Mouse (Mus musculus): Measurements from ENCODE around the gene Gm11985. TPM values are rescaled to one million over a fixed set of nuclear protein-coding genes. Genes with fewer than 3 reads are reported as not detected.

Gm11985 gene
- polyA plus RNA-seq, 1 experiment from 2014 or later: 0.21 TPM

DNA sequence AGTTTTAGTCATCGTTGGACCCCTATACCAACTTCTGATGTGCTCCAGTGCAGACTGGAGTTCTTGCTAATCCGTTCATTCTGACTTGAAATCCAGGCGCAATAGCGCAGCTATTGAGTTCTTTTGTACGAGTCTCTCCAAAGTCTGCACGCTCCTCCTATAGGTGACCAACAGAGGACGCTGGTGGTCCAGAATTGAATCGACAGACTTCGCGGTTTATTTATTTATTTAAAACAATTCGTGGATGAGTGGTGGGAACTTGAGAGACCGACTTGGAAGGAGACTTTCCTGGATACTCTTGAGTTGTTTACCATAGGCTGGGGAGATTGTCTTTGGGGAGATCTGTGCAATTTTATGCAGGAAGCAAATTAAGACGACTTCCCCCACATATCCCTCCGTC, 26.4 kb upstream of the Gm11985 start:
- Histone ChIP-seq H3K27me3 (ENCODE audit: insufficient read depth, poor library complexity, severe bottlenecking) (peaks cover 39% of the 10 kb centered on the region), H3K4me1 (peaks cover 14% of the 10 kb centered on the region), H3K9me3 (no peaks in the 10 kb centered on the region), H3K27ac (no peak overlapping the region), H3K4me3 (peak overlapping the region; percentile 78), H3K36me3 (0 out of 2 replicates have a peak, but pooled peaks cover under 1% of the 10 kb centered on the region)
- WGBS: 5% methylated on average over 14 of the region's 14 CpGs
- DNase-seq (ENCODE audit: low spot score): no peak

DNA sequence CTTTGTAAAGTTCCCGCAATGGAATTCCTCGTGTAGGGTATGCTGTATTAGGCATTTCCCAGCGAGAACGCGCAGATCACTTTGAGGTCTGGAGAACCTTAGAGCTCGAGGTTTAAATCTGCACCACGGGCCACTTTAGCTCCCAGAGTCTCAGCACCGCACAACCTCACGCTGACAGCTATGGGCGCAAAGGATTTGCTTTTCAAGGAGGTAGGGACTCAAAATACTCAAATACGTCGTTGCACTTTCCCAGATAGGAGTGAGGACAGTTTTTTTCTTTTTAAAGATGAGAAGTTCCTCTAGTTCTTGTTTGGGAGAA, 25.9 kb upstream of the Gm11985 start:
- WGBS: 1% methylated on average over 12 of the region's 12 CpGs
- Histone ChIP-seq H3K9me3 (no peaks in the 10 kb centered on the region), H3K4me3 (peak overlapping the region; percentile 78), H3K4me1 (peaks cover 14% of the 10 kb centered on the region), H3K27me3 (ENCODE audit: insufficient read depth, poor library complexity, severe bottlenecking) (peaks cover 39% of the 10 kb centered on the region), H3K27ac (no peak overlapping the region), H3K36me3 (0 out of 2 replicates have a peak, but pooled peaks cover 4% of the 10 kb centered on the region)
- no peak for DNase-seq (ENCODE audit: low spot score)

DNA sequence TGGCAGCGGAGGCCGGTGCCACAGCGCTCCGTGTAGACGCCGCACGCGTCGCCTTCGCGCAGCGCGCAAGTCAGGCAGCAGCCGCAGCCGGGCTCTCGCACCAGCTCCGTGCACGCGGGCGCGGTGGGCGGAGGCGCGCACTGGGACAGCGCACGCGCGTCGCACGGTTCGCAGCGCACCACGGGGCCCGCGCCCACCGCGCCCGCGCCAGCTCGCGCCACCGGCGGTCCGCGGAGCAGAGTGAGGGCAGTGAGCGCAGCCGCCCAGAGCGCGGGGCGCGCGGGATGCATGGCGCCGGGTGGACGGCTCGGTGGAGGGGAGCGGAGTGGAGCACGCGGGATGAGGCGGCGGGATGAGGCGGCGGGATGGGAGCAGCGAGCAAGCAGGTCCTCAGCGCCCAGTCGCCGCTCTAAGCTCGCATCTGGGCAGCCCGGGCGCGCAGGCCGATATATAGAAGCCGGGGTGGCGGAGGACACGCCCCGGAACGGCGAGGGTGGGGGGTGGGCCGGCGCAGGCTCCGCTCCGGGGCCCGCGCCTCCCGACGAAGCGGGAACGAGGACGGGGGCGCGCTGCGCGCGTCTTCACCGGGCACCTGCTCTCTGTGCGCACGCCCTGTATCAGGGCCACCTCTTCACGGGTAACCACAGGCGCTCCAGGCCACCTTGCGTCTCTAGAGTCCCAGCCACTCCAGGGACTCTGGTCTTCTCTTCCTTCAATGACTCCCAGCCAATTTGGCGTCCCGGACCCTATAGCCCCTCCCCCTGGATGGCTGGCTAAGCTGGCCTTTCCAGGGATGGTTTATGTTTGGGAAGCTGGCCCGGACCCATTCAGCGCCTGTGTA, 25.4 kb upstream of the Gm11985 start, which contains the start of gene Igfbp3:
Gene Igfbp3 (minus strand): TSS at position 423 of the 841 bp plus-strand sequence.
- Histone ChIP-seq H3K27ac (peak within 1 kb of the TSS; percentile 74), H3K9me3 (no peaks in the 10 kb centered on the region), H3K4me1 (peaks cover 14% of the 10 kb centered on the region), H3K4me3 (peak within 1 kb of the TSS; percentile 78), H3K36me3 (peaks cover 8% of the 10 kb centered on the region; the same call in 1 of the 2 replicates), H3K27me3 (ENCODE audit: insufficient read depth, poor library complexity, severe bottlenecking) (peaks cover 39% of the 10 kb centered on the region)
- DNase-seq (ENCODE audit: low spot score): no peak
- 1% methylated on average over 99 of the region's 104 CpGs for WGBS

DNA sequence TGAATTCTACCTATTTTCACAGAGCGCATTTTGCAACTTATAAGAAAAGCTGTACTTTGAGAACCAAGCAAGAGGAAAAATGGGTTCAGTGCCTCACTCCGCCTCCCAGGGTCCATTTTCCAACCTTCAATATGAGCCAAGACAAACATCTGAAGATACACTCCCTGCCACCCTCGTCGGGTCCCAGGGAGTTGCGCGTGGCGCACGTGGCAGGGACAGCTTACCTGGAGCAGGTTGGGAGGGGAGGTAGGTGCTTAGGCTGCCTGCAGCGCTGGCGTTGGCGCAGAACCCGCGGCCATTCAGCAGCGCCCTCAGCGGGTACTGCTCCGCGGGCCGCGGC, 24.8 kb upstream of the Gm11985 start:
- DNase-seq (ENCODE audit: low spot score): no peak
- WGBS: 1% methylated on average over 19 of the region's 19 CpGs

DNA sequence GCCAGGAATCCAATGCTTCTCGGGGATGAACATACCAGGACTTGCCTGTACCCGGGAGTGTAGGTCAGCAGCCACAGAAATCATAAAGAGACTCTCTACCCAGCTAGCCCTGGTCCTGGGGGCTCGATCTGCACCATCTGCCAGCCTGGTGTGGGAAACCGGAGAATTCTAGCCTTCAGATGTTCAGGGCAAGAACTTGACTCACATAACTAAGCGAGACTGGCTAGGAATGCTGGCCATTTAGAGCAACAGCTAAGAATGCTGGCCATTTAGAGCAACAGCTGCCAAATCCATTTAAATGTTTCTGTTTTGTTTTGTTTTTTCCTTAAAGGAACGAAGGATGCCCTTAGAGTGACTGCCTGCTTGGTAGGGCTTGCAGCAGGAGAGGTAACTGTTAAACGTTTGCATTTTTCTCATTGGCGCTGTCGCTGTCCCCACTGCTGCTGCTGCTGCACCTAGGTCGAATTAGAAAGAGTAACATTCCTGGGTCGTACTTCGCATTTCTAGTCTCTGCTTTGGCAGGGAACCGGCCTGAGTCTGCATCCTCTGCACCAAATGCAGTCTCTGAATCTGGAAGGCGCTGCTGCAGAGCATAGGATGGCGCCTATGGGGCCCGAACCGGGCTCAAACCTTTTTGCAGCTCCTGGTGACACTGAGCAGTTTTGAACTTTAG, 23.9 kb upstream of the Gm11985 start:
- no peak for DNase-seq (ENCODE audit: low spot score)
- Histone ChIP-seq H3K36me3 (peaks cover 11% of the 10 kb centered on the region; the same call in 1 of the 2 replicates), H3K27ac (no peak overlapping the region), H3K9me3 (no peaks in the 10 kb centered on the region), H3K27me3 (ENCODE audit: insufficient read depth, poor library complexity, severe bottlenecking) (peaks cover 39% of the 10 kb centered on the region), H3K4me1 (peaks cover 14% of the 10 kb centered on the region), H3K4me3 (peak overlapping the region; percentile 78)
- WGBS: 21% methylated on average over 17 of the region's 17 CpGs

More for the DNA sequence above, 24.8 kb upstream of the Gm11985 start:
- Histone ChIP-seq H3K27ac (peak overlapping the region; percentile 74), H3K4me3 (peak overlapping the region; percentile 78), H3K9me3 (no peaks in the 10 kb centered on the region), H3K36me3 (peaks cover 11% of the 10 kb centered on the region; the same call in 1 of the 2 replicates), H3K4me1 (peaks cover 14% of the 10 kb centered on the region), H3K27me3 (ENCODE audit: insufficient read depth, poor library complexity, severe bottlenecking) (peaks cover 39% of the 10 kb centered on the region)

DNA sequence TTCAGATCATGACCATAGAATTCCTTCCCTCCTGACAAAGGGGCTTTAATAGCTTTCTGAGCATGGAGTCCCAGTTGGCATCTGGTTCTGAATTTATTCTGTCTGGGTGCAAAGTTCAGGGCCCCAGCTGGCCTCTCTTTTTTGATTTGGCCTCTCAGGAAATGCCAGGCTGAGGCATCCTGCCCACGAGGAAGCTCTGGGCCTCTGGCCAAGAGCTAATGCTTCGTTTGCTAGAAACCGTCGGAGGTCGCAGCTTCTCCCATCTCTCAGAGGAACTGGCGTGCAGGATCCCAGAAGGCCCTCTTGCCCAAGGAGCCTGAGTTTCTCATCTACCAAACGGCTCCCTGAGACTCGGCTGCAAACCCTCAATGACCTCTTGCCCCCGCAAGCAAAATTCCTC, 22.8 kb upstream of the Gm11985 start:
- 32% methylated on average over 9 of the region's 9 CpGs for WGBS
- DNase-seq (ENCODE audit: low spot score): no peak
- no peak overlapping the region for H3K4me3 ChIP-seq

DNA sequence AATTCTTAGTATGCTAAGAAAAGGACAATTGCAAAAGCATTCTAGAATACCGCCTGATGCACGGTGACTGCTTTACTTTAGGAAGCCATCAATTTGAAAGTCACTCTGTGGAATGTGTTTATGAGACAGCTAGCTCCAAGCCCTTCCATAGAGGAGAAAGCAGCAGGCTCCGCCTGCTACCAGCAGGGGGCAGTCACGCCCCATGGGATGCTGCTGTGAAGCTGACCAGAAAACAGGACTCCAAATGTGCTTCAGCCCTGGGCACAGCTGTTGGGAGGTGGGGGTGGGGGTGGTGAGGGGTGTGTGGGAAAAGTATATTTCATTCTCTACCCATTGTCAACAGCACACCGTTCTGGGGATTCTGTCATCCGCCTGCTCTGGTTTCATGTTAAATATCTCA, 22.0 kb upstream of the Gm11985 start:
- no peak overlapping the region for H3K4me3 ChIP-seq
- peaks cover 14% of the 10 kb centered on the region for H3K4me1 ChIP-seq
- peaks cover 11% of the 10 kb centered on the region; the same call in 1 of the 2 replicates for H3K36me3 ChIP-seq
- 26% methylated on average over 6 of the region's 6 CpGs for WGBS
- no peak overlapping the region for H3K27ac ChIP-seq
- peaks cover 39% of the 10 kb centered on the region for H3K27me3 ChIP-seq (ENCODE audit: insufficient read depth, poor library complexity, severe bottlenecking)
- H3K9me3 ChIP-seq: no peaks in the 10 kb centered on the region
- peak; percentile 87 for DNase-seq (ENCODE audit: low spot score)

More for the DNA sequence above, 22.8 kb upstream of the Gm11985 start:
- Histone ChIP-seq H3K4me1 (peaks cover 14% of the 10 kb centered on the region), H3K9me3 (no peaks in the 10 kb centered on the region), H3K27me3 (ENCODE audit: insufficient read depth, poor library complexity, severe bottlenecking) (peaks cover 39% of the 10 kb centered on the region), H3K27ac (no peak overlapping the region), H3K36me3 (peaks cover 11% of the 10 kb centered on the region; the same call in 1 of the 2 replicates)

DNA sequence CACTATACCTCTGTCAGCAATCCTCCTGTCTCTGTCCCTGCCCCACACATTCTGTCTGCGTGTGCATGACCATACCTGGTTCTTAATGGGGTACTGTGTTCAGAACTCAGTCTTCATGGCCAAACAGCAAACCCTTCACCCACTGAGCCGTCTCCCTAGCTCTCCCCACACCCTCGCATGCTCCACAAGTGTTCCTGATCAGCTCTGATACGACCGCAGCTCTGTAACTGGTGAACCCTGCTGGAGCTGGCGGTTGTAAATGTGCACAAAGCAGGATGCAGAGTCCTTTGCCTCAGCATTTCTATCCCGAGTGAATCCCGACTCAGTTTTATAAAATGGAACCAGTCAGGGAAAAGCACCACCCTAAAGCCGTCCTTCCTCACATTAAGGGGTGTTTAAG, 15.5 kb upstream of the Gm11985 start:
- Histone ChIP-seq H3K27me3 (ENCODE audit: insufficient read depth, poor library complexity, severe bottlenecking) (no peaks in the 10 kb centered on the region), H3K9me3 (no peaks in the 10 kb centered on the region), H3K27ac (no peak overlapping the region), H3K36me3 (peaks cover 5% of the 10 kb centered on the region; the same call in 1 of the 2 replicates), H3K4me1 (no peaks in the 10 kb centered on the region), H3K4me3 (no peak overlapping the region)
- no peak for DNase-seq (ENCODE audit: low spot score)
- WGBS: 84% methylated on average over 9 of the region's 9 CpGs

DNA sequence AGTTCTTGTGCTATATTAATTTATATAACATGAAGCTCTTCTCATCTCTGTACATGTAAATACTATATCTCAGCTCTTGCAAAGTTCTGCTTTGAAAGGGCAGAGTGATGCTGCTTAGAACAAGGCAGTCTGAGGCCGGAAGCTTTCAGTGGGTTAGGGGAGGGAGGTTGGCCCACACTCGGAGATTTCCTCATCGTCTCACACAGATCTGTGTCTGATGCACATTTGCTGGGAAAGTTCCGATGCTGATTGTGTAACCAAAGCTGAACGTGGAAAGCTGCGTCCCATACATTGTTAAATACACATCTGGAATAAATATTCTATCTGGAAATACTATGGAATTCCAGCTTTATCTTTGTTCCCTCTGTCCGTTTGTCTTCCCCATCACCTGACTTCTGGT, 13.8 kb upstream of the Gm11985 start:
- no peaks in the 10 kb centered on the region for H3K36me3 ChIP-seq
- H3K4me3 ChIP-seq: no peak overlapping the region
- no peak overlapping the region for H3K27ac ChIP-seq
- no peak for DNase-seq (ENCODE audit: low spot score)
- no peaks in the 10 kb centered on the region for H3K4me1 ChIP-seq
- 76% methylated on average over 7 of the region's 7 CpGs for WGBS
- no peaks in the 10 kb centered on the region for H3K9me3 ChIP-seq
- peaks cover 8% of the 10 kb centered on the region; the same call in 1 of the 2 replicates for H3K27me3 ChIP-seq (ENCODE audit: insufficient read depth, poor library complexity, severe bottlenecking)

DNA sequence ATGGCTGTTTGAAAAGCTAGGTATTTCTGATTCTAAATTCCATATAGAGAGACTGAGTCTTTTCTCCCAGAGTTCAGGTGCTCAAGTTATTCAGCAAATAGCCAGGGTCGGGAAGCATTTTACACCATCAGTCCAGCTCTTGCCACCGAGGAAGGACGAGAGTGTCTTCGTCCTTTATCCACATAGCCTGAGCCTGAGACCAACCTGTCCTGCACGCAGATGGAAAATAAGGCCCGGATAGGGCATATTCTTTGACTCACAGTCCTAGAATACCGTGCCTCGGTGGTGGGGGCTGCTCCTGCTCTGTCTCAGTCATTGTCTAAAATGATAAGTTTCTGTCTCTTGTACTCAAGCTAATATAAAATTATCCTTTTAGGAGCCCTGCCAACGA, 12.0 kb upstream of the Gm11985 start:
- DNase-seq (ENCODE audit: low spot score): no peak
- Histone ChIP-seq H3K9me3 (no peaks in the 10 kb centered on the region), H3K4me3 (no peak overlapping the region), H3K4me1 (no peaks in the 10 kb centered on the region), H3K27ac (no peak overlapping the region), H3K27me3 (ENCODE audit: insufficient read depth, poor library complexity, severe bottlenecking) (peaks cover 8% of the 10 kb centered on the region; the same call in 1 of the 2 replicates), H3K36me3 (no peaks in the 10 kb centered on the region)
- WGBS: 73% methylated on average over 9 of the region's 9 CpGs

DNA sequence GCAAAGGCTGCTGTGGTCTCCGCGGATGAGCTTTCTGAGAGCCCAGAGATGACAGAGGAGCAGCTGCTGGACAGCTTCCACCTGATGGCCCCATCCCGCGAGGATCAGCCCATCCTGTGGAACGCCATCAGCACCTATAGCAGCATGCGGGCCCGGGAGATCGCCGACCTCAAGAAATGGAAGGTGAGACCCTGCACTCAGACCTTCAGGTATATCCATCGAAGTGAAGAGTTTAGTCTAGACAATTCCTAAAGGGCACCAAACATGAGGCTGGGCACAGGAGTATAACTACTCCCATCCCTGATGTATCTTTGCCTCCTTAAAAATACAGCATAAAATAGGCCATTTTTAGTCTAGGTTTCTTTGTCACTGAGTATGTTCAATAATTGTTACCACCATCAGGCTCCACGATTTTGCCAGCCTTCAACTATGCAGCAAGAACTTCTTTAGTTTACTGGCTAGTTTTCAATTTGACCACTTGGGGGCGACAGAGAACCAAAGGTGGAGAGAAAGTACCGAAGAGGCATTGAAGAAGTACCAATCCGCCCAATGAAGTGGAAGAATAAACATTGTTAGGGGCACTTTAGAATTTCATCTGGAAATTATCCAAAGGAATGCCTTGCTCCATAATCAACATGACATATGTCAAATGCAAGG, 11.5 kb upstream of the Gm11985 start:
- DNase-seq (ENCODE audit: low spot score): no peak
- Histone ChIP-seq H3K4me1 (no peaks in the 10 kb centered on the region), H3K9me3 (no peaks in the 10 kb centered on the region), H3K27me3 (ENCODE audit: insufficient read depth, poor library complexity, severe bottlenecking) (peaks cover 8% of the 10 kb centered on the region; the same call in 1 of the 2 replicates), H3K36me3 (no peaks in the 10 kb centered on the region), H3K4me3 (no peak overlapping the region), H3K27ac (no peak overlapping the region)
- WGBS: 48% methylated on average over 14 of the region's 14 CpGs

DNA sequence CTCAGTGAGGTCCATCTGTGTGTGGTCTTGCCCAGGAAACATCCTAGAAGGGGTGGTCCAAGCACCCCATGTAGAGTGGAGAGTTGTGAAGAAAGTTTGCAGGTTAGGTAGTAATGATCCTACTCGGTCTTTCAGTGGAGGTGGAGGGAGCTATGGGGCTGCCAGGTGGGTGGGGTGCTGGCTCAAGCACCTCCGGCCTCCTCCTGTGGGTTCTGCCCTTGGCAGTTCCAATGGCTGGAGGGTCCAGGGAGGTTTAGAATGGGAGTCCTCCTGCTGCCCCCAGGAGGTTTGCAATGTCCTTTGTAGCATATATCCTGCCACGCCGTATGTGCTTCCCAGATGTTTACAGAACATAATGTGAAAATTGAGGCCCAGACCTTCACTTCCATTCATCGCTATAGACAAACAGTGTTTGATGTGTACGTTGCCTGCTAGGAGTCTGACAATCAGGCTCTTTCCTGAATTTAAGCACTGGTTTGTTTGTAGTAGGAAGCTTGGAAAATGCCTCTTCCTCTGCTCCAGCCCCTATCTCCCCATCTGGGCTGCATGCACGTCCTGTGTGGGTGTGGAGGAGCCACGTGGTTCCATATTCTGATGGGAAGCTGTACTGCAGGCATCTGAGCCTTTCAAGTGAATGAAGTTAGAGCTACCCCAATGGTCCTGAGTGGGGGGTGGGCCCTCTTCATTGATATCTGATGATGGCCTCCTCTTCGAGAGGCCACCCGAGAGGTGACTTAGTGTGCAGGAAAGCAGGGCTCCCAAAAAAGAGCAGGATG, 10.3 kb upstream of the Gm11985 start:
- WGBS: 71% methylated on average over 10 of the region's 10 CpGs
- DNase-seq (ENCODE audit: low spot score): no peak
- Histone ChIP-seq H3K36me3 (no peaks in the 10 kb centered on the region), H3K9me3 (no peaks in the 10 kb centered on the region), H3K27me3 (ENCODE audit: insufficient read depth, poor library complexity, severe bottlenecking) (peaks cover 8% of the 10 kb centered on the region; the same call in 1 of the 2 replicates), H3K4me1 (no peaks in the 10 kb centered on the region), H3K4me3 (no peak overlapping the region), H3K27ac (0 out of 2 replicates have a peak overlapping the region, but pooled peaks have one; percentile 25)
